Mouse (Mus musculus): ENCODE data around the gene Apol6.
"Not testable (repeated sequence)": the region's sequence is repeated elsewhere in the genome, so short reads cannot be mapped to it uniquely, and the experiment has no call there.

Apol6 gene

GRCm38 (mm10) chr15:77031271-77031670 is 13.3 kb upstream of the Apol6 start:
- ATAC-seq (ENCODE audit: low TSS enrichment): no peak; the same call in 1 of the 2 replicates

- no peak for ATAC-seq (ENCODE audit: low TSS enrichment)
These were observed 10.0 kb upstream of the Apol6 start for GRCm38 (mm10) chr15:77034526-77034925.

GRCm38 (mm10) chr15:77035643-77036042 is 8.9 kb upstream of the Apol6 start:
- no peak for ATAC-seq (ENCODE audit: low TSS enrichment)

- ATAC-seq (ENCODE audit: low TSS enrichment): peak; percentile 50
These were observed 8.1 kb upstream of the Apol6 start for GRCm38 (mm10) chr15:77036320-77036988.

- ATAC-seq (ENCODE audit: low TSS enrichment): peak; percentile 24; the same call in 1 of the 2 replicates
These were observed 7.6 kb upstream of the Apol6 start for GRCm38 (mm10) chr15:77036989-77037277.

- peak; percentile 48; the same call in 1 of the 2 replicates for ATAC-seq (ENCODE audit: low TSS enrichment)
These were observed 7.0 kb upstream of the Apol6 start for GRCm38 (mm10) chr15:77037278-77038161.

- no peak for ATAC-seq (ENCODE audit: low TSS enrichment)
These were observed 5.3 kb upstream of the Apol6 start for GRCm38 (mm10) chr15:77039211-77039700.

GRCm38 (mm10) chr15:77040784-77041183 is 3.7 kb upstream of the Apol6 start:
- ATAC-seq (ENCODE audit: low TSS enrichment): no peak

- no peak for ATAC-seq (ENCODE audit: low TSS enrichment)
These were observed 1.1 kb downstream of the Apol6 start for GRCm38 (mm10) chr15:77045609-77046008.

GRCm38 (mm10) chr15:77050570-77050969 is 6.0 kb downstream of the Apol6 start, which contains the start of gene Mb:
Gene Mb (minus strand): TSS chr15:77050670.
- no peak for ATAC-seq (ENCODE audit: low TSS enrichment)

- ATAC-seq (ENCODE audit: low TSS enrichment): no peak
These were observed 7.6 kb downstream of the Apol6 start for GRCm38 (mm10) chr15:77052176-77052575.

- no peak for ATAC-seq (ENCODE audit: low TSS enrichment)
These were observed 8.5 kb downstream of the Apol6 start for GRCm38 (mm10) chr15:77053021-77053420.

GRCm38 (mm10) chr15:77054611-77055175 is 10.2 kb downstream of the Apol6 start:
- ATAC-seq (ENCODE audit: low TSS enrichment): peak; percentile 41; the same call in 1 of the 2 replicates

- ATAC-seq (ENCODE audit: low TSS enrichment): peak; percentile 38; the same call in 1 of the 2 replicates
These were observed 11.7 kb downstream of the Apol6 start for GRCm38 (mm10) chr15:77056001-77056790.

GRCm38 (mm10) chr15:77056791-77057051 is 12.2 kb downstream of the Apol6 start:
- ATAC-seq (ENCODE audit: low TSS enrichment): no peak

GRCm38 (mm10) chr15:77058566-77058965 is 14.0 kb downstream of the Apol6 start:
- no peak for ATAC-seq (ENCODE audit: low TSS enrichment)

GRCm38 (mm10) chr15:77059416-77059815 is 14.9 kb downstream of the Apol6 start:
- ATAC-seq (ENCODE audit: low TSS enrichment): not testable (repeated sequence)

GRCm38 (mm10) chr15:77062746-77063145 is 18.2 kb downstream of the Apol6 start:
- no peak for ATAC-seq (ENCODE audit: low TSS enrichment)

GRCm38 (mm10) chr15:77065259-77065852 is 20.8 kb downstream of the Apol6 start:
- no peak for ATAC-seq (ENCODE audit: low TSS enrichment)

GRCm38 (mm10) chr15:77066233-77066632 is 21.7 kb downstream of the Apol6 start:
- peak; percentile 51 for ATAC-seq (ENCODE audit: low TSS enrichment)

GRCm38 (mm10) chr15:77068439-77068861 is 23.9 kb downstream of the Apol6 start:
- ATAC-seq (ENCODE audit: low TSS enrichment): peak; percentile 54
